Mouse (Mus musculus): ENCODE results near the gene Snta1. TPM values are rescaled to one million over a fixed set of nuclear protein-coding genes. Genes with fewer than 3 reads are reported as not detected.
A peak's percentile ranks its signal among the peaks of the same experiment; 100 is the strongest.

The Snta1 gene
- total RNA-seq (2021) = 27.7 and 32.3 TPM in 2 replicates
- long read RNA-seq, experiment 1, transcript Snta1-202 (8 exons, 2,131 nt) = major isoform, 32 of 39 reads
- long read RNA-seq, experiment 1, partial matches to known transcripts = 2 of 39 reads
- long read RNA-seq, experiment 1, other reads (novel, unspliced or antisense) = 5 of 39 reads
- long read RNA-seq, experiment 2, transcript Snta1-202 (8 exons, 2,131 nt) = major isoform, 22 of 29 reads
- long read RNA-seq, experiment 2, partial matches to known transcripts = 5 of 29 reads
- long read RNA-seq, experiment 2, other reads (novel, unspliced or antisense) = 2 of 29 reads

DNA sequence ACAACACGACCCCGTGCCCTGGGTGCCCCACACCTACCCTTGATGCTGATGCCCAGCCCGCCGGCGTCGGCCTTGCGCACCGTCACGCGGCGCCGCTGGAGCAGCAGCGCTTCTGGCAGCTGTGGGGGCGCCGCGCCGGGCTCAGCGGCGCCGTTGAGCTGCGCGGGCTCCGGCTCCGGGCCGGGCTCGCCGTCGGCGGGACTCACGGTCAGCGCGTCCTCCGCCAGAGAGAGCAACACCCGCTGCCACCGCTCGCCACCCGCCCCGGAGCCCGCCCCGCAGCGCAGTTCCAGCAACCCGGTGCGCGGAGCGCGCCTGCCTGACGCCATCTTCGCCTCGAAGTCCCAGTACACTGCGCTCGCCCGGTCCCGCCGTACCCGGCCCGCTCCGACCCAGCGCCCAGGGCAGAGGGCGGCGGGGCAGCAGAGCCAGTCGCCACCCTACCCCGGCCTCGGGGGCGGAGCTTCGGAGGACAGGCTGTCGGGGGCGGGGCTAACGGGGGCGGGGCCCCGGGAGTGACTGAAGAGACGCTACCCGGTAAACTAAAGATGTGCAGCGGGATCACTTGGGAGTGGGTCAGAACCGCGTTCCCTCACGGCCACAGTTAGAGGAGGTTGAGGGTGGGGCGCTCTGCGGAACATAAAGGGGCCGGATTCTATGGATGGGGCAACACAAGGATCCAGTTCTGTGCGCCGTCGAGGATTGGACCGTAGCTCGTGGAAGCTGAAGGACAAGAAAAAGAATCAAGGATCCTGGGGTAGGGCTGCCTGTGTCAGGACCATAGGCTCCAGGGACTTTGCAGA lies at the start of gene Snta1:
Snta1 (minus strand) TSS at position 457 of the 803 bp plus-strand sequence.
- peak; percentile 94 for DNase-seq

- DNase-seq = no peak
Measured at GRCm38 (mm10) chr2:154456621-154457020, 48.7 kb upstream of the Snta1 start.

GRCm38 (mm10) chr2:154455776-154456175 lies 47.9 kb upstream of the Snta1 start:
- peak; percentile 27 for DNase-seq

DNA sequence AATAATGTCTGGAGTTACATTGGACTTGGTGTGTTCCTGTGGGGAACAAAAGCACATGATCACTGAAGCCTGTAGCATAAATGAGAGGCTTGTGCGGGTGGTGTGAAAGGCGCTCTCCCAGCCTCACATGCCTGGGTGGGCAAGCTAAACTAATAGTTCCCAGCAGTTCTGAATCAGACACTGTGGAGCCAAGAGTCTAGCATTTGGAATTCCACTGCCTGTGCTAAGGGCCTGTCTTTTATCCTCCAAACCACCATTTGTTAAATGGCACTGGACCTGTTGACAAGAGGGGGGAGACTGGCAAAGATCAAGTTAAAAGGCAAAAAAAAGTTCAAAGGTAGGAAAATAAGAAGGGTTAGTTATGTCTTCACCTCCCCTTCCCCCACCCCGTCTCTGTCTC lies 46.7 kb upstream of the Snta1 start:
- DNase-seq = no peak

- DNase-seq = no peak
Measured at GRCm38 (mm10) chr2:154454099-154454498, 46.2 kb upstream of the Snta1 start.

DNA sequence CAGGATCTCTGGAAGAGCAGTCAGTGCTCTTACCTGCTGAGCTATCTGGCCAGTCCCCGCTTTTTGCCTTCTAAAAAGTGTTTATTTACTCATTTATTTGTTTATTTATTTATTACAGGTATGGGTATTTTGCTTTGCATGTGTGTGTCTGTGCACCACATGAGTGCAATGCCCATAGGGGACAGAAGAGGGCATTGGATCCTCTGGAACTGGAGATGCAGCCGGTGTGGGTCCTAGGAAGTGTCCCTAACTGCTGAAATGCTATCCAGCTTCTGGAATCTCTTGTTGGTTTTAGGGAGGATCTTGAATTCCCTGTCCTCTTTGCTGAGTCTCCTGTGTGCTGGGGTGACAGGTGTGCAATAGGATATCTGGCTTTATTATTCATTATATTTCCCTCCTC lies 45.1 kb upstream of the Snta1 start:
- DNase-seq = no peak

DNA sequence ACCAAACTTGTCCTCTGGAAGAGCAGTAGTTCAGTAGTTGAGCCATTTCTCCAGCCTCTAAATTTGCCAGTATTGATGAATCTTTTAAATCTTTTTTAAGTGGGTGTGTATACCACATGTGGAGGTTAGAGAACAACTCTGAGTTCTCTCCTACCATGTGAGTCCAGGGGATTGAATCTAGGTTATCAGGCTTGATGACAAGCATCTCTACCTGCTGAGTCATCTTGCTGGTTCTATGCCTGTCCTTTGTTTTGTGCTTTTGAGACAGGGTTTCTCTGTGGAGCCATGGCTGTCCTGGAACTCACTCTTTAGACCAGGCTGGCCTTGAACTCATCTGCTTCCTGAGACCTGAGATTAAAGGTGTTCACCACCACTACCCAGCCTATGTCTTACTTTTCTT lies 40.7 kb upstream of the Snta1 start:
- no peak for DNase-seq

DNA sequence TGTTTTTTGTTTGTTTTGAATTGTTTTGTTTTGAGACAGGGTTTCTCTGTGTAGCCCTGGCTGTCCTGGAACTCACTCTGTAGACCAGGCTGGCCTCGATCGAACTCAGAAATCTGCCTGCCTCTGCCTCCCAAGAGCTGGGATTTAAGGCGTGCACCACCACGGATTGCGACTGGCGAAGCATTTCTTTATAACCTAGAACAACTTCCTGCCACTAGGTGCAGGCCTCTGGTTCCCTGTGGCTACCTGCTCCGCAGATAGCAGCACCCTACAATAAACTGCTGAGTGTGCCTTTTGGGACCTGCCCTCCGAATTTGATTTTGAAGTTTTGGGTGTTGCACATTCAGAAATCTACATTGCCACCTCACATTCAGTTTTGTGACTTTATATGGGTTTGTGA lies 39.9 kb upstream of the Snta1 start:
- no peak for DNase-seq

DNA sequence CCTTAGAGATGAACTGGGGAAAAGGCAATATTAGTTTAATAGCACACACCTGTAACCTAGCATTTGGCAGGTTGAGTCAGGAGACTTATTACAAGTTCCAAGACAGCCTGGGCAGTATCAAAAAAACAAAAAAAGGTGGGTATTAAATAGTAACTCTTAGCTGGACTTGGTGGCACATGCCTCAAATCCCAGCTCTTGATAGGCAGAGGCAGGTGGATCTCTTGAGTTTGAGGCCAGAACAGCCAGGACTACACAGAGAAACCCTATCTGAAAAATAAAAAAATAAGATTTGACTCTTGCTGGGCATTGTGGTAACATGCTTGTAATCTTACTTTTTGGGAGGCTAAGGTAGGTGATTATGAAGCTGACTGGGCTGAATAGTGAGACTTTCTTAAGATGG lies 32.6 kb upstream of the Snta1 start:
- no peak for DNase-seq

DNA sequence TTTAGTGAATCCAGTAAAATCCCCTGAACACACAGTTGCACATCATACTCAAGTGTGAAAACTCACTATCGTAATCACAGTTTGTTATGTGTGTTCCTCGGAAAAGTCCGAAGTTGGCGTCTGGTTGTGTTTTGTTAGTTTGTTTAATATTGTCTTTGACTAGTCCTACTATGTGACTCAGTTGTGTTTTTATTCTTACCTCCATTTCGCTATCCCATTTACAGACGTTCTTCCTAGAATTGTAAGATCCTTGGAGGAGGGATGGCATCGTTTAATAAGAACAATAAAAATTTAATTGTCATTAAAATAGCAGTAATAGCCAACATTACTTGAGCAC lies 29.3 kb upstream of the Snta1 start:
- DNase-seq = no peak

DNA sequence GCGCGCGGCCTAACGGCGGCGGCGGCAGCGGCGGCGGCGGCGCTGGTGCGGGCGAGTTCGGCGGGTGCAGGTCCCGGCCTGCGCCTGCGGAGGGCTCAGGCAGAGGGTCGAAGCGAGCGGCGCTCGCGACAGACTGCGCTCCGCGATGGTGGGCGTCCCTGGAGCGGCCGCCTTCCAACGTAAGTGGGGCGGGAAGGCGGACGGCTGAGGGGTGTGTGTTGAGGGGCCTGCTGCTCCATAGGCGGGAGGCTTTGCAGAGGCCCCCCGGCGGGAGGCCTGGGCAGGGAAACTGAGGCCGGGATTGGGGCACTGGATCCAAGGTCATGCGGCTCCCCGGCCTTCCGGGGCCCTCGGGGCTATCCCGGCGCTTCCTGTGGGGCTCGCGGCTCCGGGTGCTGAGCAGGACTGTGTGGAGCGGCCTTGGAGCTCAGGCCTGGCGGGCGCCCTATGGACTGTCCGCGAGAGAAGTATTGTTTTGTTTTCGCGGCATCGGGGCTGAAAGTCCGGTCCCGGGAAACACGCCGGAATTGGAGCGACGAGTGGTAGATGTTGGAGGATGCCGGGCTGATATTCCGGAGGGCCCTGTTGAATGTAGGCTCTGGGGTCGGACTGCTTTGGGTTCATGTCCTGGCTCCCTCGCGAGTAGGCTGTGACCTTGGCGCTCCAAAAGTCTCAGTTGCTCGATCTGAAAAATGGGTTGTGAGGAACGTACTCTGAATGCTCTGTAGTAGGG lies 28.7 kb upstream of the Snta1 start, which contains the start of gene Cbfa2t2:
Cbfa2t2 (plus strand) TSS at position 24 of the 733 bp plus-strand sequence.
- DNase-seq = peak; percentile 74

- DNase-seq = peak; percentile 99
Measured at GRCm38 (mm10) chr2:154436076-154436457, 28.2 kb upstream of the Snta1 start.

- no peak for DNase-seq
Measured at GRCm38 (mm10) chr2:154434690-154435089, 26.8 kb upstream of the Snta1 start.

DNA sequence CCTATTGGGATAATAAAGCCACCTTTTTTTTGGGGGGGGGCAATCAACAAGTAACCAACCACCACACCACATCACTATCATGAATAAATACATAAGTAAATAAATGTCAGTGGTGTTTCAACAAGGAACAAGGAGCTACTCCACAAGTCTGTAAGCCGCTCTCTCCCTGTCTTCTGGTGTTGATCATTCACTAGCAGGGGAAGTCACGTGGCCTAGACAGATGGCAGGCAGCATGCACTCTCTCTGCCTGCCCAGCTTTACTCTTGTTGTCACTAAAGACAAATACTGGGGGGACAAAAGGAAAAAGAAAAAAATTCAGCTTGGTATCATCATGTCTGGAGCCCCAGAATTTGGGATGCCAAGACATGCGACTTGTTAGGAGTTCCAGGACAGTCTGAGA lies 25.5 kb upstream of the Snta1 start:
- no peak for DNase-seq

DNA sequence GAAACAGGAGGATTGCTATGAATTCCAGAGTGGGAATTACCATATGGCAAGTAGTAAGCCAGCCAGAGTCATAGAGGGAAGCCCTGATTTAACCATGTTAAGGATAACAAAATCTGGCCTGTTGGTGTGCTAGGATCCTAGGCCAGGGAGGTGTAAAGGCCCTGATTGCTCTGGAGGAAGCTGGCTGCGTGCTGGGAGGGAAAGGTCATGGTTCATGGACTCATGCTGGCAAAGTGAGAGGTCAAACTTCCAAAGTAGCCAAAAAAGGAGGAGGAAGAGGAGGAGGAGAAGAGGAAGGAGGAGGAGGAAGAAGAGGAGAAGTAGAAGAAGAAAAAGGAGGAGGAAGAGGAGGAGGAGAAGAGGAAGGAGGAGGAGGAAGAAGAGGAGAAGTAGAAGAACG lies 24.8 kb upstream of the Snta1 start:
- no peak for DNase-seq

DNA sequence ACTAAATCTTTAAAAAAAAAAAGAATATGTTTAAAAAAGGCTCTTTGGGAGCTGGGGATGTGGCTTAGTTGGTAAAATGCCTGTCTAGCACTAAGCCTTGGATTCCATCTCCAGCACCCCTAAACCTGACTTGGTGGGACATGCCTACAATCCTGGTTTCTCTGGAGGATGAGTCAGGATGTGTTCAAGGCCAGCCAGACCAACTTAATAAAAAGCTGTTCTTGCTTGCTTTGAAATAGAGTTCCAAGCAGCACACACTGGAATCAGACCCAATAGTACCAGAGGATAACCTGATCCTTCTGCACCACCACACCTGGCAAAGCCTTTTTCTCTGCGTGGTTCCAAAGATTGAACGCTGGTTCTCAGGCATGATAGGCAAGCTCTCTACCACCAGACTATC lies 22.7 kb upstream of the Snta1 start:
- peak; percentile 30 for DNase-seq

- peak; percentile 36 for DNase-seq
Measured at GRCm38 (mm10) chr2:154427853-154428360, 20.0 kb upstream of the Snta1 start.

DNA sequence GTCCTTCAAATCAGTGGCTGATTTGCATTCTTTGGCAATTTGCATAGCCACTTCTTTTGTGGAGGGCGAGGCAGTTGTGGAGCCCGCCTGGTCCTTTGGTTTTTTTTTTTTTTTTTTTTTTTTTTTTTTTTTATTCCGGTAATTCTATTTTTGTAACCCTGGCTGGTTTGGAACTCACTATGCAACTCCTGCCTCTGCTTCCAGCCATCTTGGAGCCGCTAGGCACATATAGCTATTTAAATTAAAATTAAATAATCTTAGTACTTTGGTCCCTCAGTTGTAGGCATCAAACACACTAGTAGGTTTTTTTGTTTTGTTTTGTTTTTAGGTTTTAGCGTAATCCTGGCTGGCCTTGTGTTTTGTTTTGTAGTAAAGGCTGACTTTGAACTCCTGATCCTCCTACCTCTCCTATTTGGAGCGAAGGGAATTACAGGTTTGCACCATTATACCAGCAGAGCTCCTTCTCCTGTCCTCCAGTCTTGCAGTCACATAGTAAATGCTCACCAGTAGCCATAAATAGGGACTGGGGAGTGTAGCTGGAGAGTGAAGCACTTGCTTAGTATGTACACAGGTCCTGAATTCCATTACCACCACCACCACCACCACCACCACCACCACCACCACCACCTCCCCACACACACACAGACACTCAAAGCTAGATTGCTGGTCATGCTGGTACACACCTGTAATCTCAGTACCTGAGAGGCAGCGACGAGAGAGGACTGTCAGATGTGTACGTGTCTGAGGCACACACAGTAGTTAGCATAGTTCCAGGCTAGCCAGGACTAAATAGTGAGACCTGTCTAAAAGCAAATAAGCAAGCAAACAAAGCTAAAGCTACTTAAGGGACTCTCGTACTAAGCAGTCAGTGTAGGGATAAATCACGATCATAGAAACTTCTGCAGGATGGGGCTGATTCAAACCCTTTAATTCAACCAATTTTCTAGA lies 19.3 kb upstream of the Snta1 start:
- no peak for DNase-seq

GRCm38 (mm10) chr2:154426188-154426904 lies 18.4 kb upstream of the Snta1 start:
- DNase-seq = no peak

GRCm38 (mm10) chr2:154425522-154425921 lies 17.6 kb upstream of the Snta1 start:
- DNase-seq = no peak

DNA sequence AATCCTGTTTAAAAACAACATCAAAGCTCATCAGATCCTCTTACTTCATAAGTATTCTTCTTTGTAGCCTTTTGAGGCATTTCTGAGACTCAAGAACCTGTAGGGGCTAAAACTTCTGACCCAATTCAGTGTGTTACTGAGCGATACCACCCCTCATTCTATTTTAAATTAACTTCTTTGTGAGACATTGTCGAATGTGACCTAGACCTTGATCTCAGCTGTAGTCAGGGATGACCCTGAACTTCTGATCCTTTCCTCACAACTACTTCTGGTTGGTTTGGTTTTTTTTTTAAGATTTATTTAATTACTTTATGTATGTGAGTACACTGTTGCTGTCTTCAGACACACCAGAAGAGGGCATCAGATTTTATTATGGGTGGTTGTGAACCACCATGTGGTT lies 15.6 kb upstream of the Snta1 start:
- no peak for DNase-seq
